Mouse (Mus musculus) bone marrow macrophage, adult 2 months (primary cell): Measurements from ENCODE around the gene Luzp1. TPM values are rescaled to one million over a fixed set of nuclear protein-coding genes. Genes with fewer than 3 reads are reported as not detected.
A peak's percentile ranks its signal among the peaks of the same experiment; 100 is the strongest.

Source experiments
- H3K27ac ChIP-seq: 2 replicates; pipeline ENCODE4 v1.5.1; 2012; ENCODE audit warnings: low read depth, low read length; ENCODE audit not compliant: insufficient read depth
- H3K4me1 ChIP-seq: 2 replicates; pipeline ENCODE4 v1.6.1; 2012; ENCODE audit warnings: low read length; ENCODE audit not compliant: control insufficient read depth, insufficient read depth
- H3K4me3 ChIP-seq: 2 replicates; pipeline ENCODE4 v1.5.1; 2012; ENCODE audit warnings: mild to moderate bottlenecking, low read length, moderate library complexity; ENCODE audit not compliant: insufficient read depth
- CTCF ChIP-seq: IDR thresholded peaks from 2 replicates; pipeline ENCODE4 v1.5.1; 2012; ENCODE audit warnings: low read depth, mild to moderate bottlenecking, low read length, moderate library complexity
- POLR2A ChIP-seq: IDR thresholded peaks from 2 replicates; pipeline ENCODE4 v1.6.1; 2012; ENCODE audit warnings: mild to moderate bottlenecking, low read depth, low read length, borderline replicate concordance
- polyA plus RNA-seq: library from polyadenylated mRNA; stranded (reverse); fragments of >200 nt; gene quantifications from 2 replicates; pipeline ENCODE4 v1.2.4, GENCODE M21; 2012; ENCODE audit not compliant: missing spikeins, insufficient read depth, insufficient read length

The Luzp1 gene
- polyA plus RNA-seq, 1 experiment: 17.2 TPM

GRCm38 (mm10) chr4:136601476-136601875, 131.9 kb downstream of the Luzp1 start:
- Histone ChIP-seq H3K4me3 (peak overlapping the region; percentile 94), H3K27ac (no peak overlapping the region), H3K4me1 (peaks cover 13% of the 10 kb centered on the region)
- TF ChIP-seq CTCF (no peak), POLR2A (no peak)

- H3K27ac ChIP-seq: peak overlapping the region; percentile 34; the same call in 1 of the 2 replicates
- H3K4me1 ChIP-seq: peaks cover 11% of the 10 kb centered on the region
- peak overlapping the region; percentile 94 for H3K4me3 ChIP-seq
- TF ChIP-seq POLR2A (no peak), CTCF (no peak)
These were observed 132.5 kb downstream of the Luzp1 start for GRCm38 (mm10) chr4:136602018-136602554.

- TF ChIP-seq CTCF (peak; percentile 33; the same call in 1 of the 2 replicates), POLR2A (no peak)
- Histone ChIP-seq H3K4me1 (peaks cover 11% of the 10 kb centered on the region), H3K27ac (peak within 1 kb of the TSS; percentile 34; the same call in 1 of the 2 replicates), H3K4me3 (peak within 1 kb of the TSS; percentile 94)
These were observed 133.0 kb downstream of the Luzp1 start, which contains the start of gene Kdm1a for GRCm38 (mm10) chr4:136602568-136602967. TSS of gene Kdm1a (minus strand) at chr4:136602723.

Other genes starting within 250 kb of the Luzp1 start
- 6.9 and 7.8 TPM in 2 replicates for gene Tcea3, start 222.0 kb upstream of the Luzp1 start, polyA plus RNA-seq
- 7.8 and 8.0 TPM in 2 replicates for gene Zfp46, start 185.1 kb upstream of the Luzp1 start, polyA plus RNA-seq
- gene Hnrnpr, start 158.8 kb upstream of the Luzp1 start, polyA plus RNA-seq: 57.9 and 62.2 TPM in 2 replicates
- not detected in 2 replicates for gene Htr1d, start 46.2 kb upstream of the Luzp1 start, polyA plus RNA-seq
- gene 6030445D17Rik, start 7.5 kb upstream of the Luzp1 start, polyA plus RNA-seq: not detected in 2 replicates
- gene Kdm1a, start 133.0 kb downstream of the Luzp1 start, polyA plus RNA-seq: 29.9 and 32.7 TPM in 2 replicates
- not detected in 2 replicates for gene Tex46, start 140.7 kb downstream of the Luzp1 start, polyA plus RNA-seq
- not detected in 2 replicates for gene Lactbl1, start 152.9 kb downstream of the Luzp1 start, polyA plus RNA-seq